Mouse (Mus musculus) midbrain, embryonic 14.5 days (tissue): ENCODE results near the gene Bola2. TPM values are rescaled to one million over a fixed set of nuclear protein-coding genes. Genes with fewer than 3 reads are reported as not detected.
A peak's percentile ranks its signal among the peaks of the same experiment; 100 is the strongest.

Experiments used
- ATAC-seq: fragments of 200-750 bp; cut with Nextera tagmentation; 2 replicates; pipeline ENCODE4 v1.8.0; 2017; ENCODE audit warnings: moderate number of reproducible peaks, moderate library complexity; ENCODE audit not compliant: low FRiP score, low TSS enrichment
- DNase-seq: peaks from one replicate; pipeline ENCODE4 v3.0.0-alpha.2; 2015
- H3K27ac ChIP-seq: fragments of 300-500 bp; sonication (generic); replicated peaks from 2 replicates; pipeline ENCODE4 v1.5.1; 2014; ENCODE audit warnings: mild to moderate bottlenecking, low read depth, low read length, moderate library complexity
- H3K27me3 ChIP-seq: fragments of 300-500 bp; sonication (generic); 2 replicates; pipeline ENCODE4 v1.6.1; 2014; ENCODE audit warnings: low read length, control low read depth, mixed read lengths; ENCODE audit not compliant: control insufficient read depth, insufficient read depth
- H3K36me3 ChIP-seq: fragments of 300-500 bp; sonication (generic); 2 replicates; pipeline ENCODE4 v1.6.1; 2014; ENCODE audit warnings: low read length, control low read depth; ENCODE audit not compliant: control insufficient read depth, insufficient read depth
- H3K4me1 ChIP-seq: fragments of 300-500 bp; sonication (generic); 2 replicates; pipeline ENCODE4 v1.6.1; 2014; ENCODE audit warnings: mild to moderate bottlenecking, antibody characterized with exemption, low read length, control low read depth; ENCODE audit not compliant: control insufficient read depth, insufficient read depth
- H3K4me2 ChIP-seq: fragments of 300-500 bp; sonication (generic); 2 replicates; pipeline ENCODE4 v1.6.1; 2014; ENCODE audit warnings: mild to moderate bottlenecking, low read length, moderate library complexity
- H3K4me3 ChIP-seq: fragments of 300-500 bp; sonication (generic); replicated peaks from 2 replicates; pipeline ENCODE4 v1.5.1; 2014; ENCODE audit warnings: low read depth, low read length
- H3K9ac ChIP-seq: fragments of 300-500 bp; sonication (generic); replicated peaks from 2 replicates; pipeline ENCODE4 v1.6.1; 2014; ENCODE audit warnings: mild to moderate bottlenecking, low read length, moderate library complexity
- H3K9me3 ChIP-seq: fragments of 300-500 bp; sonication (generic); 2 replicates; pipeline ENCODE4 v1.6.1; 2016; ENCODE audit warnings: low read length, control low read depth, mixed read lengths; ENCODE audit not compliant: control insufficient read depth
- WGBS: fragments of 180-500 bp; shearing (Covaris S2); extraction: QIAGEN DNeasy Blood & Tissue Kit; methylation state at CpG from one replicate; pipeline ENCODE4 v1.1.7; 2014; 5-methylcytosine and 5-hydroxymethylcytosine counted together
- polyA plus RNA-seq: library from polyadenylated mRNA; unstranded; fragments of >200 nt; fragmentation: Nextera tagmentation; extraction: Ambion mirVana; gene quantifications from 2 replicates; pipeline ENCODE4 v1.2.1, GENCODE M21; 2014

Gene Bola2
- polyA plus RNA-seq, 1 experiment from 2014 or later: 128 TPM

GRCm38 (mm10) chr7:126693781-126694180 is 1.4 kb upstream of the Bola2 start:
- 91% methylated on average over 7 of the region's 7 CpGs for WGBS
- Histone ChIP-seq H3K9me3 (no peaks in the 10 kb centered on the region), H3K4me1 (peaks cover 18% of the 10 kb centered on the region), H3K36me3 (peaks cover 43% of the 10 kb centered on the region), H3K9ac (no peak overlapping the region), H3K4me2 (peak overlapping the region; percentile 89), H3K27me3 (no peaks in the 10 kb centered on the region), H3K27ac (no peak overlapping the region), H3K4me3 (0 out of 2 replicates have a peak overlapping the region, but pooled peaks have one; percentile 2)
- no peak for DNase-seq
- no peak for ATAC-seq

GRCm38 (mm10) chr7:126694441-126695051 is 655 bp upstream of the Bola2 start:
- peak; percentile 18 for DNase-seq
- no peaks in the 10 kb centered on the region for H3K9me3 ChIP-seq
- H3K4me1 ChIP-seq: peaks cover 18% of the 10 kb centered on the region
- WGBS: 21% methylated on average over 10 of the region's 10 CpGs
- H3K4me3 ChIP-seq: peak overlapping the region; percentile 67
- peak overlapping the region; percentile 72; the same call in 1 of the 2 replicates for H3K9ac ChIP-seq
- no peaks in the 10 kb centered on the region for H3K27me3 ChIP-seq
- H3K36me3 ChIP-seq: peaks cover 46% of the 10 kb centered on the region
- no peak overlapping the region; the same call in 1 of the 2 replicates for H3K27ac ChIP-seq
- H3K4me2 ChIP-seq: peak overlapping the region; percentile 89
- ATAC-seq: no peak

GRCm38 (mm10) chr7:126695631-126696207 is 518 bp downstream of the Bola2 start, which contains the start of gene Slx1b:
TSS of gene Slx1b (minus strand) at chr7:126695784.
- Histone ChIP-seq H3K4me1 (peaks cover 18% of the 10 kb centered on the region), H3K4me3 (peak within 1 kb of the TSS; percentile 67), H3K4me2 (peak within 1 kb of the TSS; percentile 89), H3K27ac (peak within 1 kb of the TSS; percentile 93), H3K9me3 (no peaks in the 10 kb centered on the region), H3K36me3 (peaks cover 50% of the 10 kb centered on the region), H3K9ac (peak within 1 kb of the TSS; percentile 72), H3K27me3 (no peaks in the 10 kb centered on the region)
- DNase-seq (peak; percentile 98), ATAC-seq (peak; percentile 95)
- 0% methylated on average over 40 of the region's 40 CpGs for WGBS

- Histone ChIP-seq H3K4me2 (peak overlapping the region; percentile 89), H3K9me3 (no peaks in the 10 kb centered on the region), H3K27me3 (no peaks in the 10 kb centered on the region), H3K4me1 (peaks cover 24% of the 10 kb centered on the region), H3K9ac (peak overlapping the region; percentile 59), H3K4me3 (peak overlapping the region; percentile 67), H3K27ac (peak overlapping the region; percentile 27), H3K36me3 (peaks cover 46% of the 10 kb centered on the region)
- DNase-seq (no peak), ATAC-seq (no peak)
- WGBS: 4% methylated on average over 17 of the region's 17 CpGs
Observed at GRCm38 (mm10) chr7:126696303-126696702, 1.1 kb downstream of the Bola2 start.

GRCm38 (mm10) chr7:126696886-126697285 is 1.7 kb downstream of the Bola2 start:
- no peaks in the 10 kb centered on the region for H3K9me3 ChIP-seq
- H3K9ac ChIP-seq: peak overlapping the region; percentile 59; the same call in 1 of the 2 replicates
- peaks cover 29% of the 10 kb centered on the region for H3K4me1 ChIP-seq
- no peaks in the 10 kb centered on the region for H3K27me3 ChIP-seq
- WGBS: 74% methylated on average over 3 of the region's 3 CpGs
- H3K4me2 ChIP-seq: peak overlapping the region; percentile 89
- H3K4me3 ChIP-seq: peak overlapping the region; percentile 67
- DNase-seq: no peak
- peaks cover 41% of the 10 kb centered on the region for H3K36me3 ChIP-seq
- no peak for ATAC-seq
- no peak overlapping the region for H3K27ac ChIP-seq

- Histone ChIP-seq H3K36me3 (peaks cover 36% of the 10 kb centered on the region; the same call in 1 of the 2 replicates), H3K4me1 (peaks cover 36% of the 10 kb centered on the region)
- ATAC-seq: no peak
Observed at GRCm38 (mm10) chr7:126697838-126698237, 2.6 kb downstream of the Bola2 start.

GRCm38 (mm10) chr7:126700063-126701015 is 5.1 kb downstream of the Bola2 start:
- Histone ChIP-seq H3K9me3 (no peaks in the 10 kb centered on the region), H3K27me3 (no peaks in the 10 kb centered on the region), H3K9ac (no peak overlapping the region), H3K4me2 (0 out of 2 replicates have a peak overlapping the region, but pooled peaks have one; percentile 71), H3K4me3 (no peak overlapping the region), H3K4me1 (peaks cover 40% of the 10 kb centered on the region), H3K27ac (0 out of 2 replicates have a peak overlapping the region, but pooled peaks have one; percentile 32), H3K36me3 (peaks cover 36% of the 10 kb centered on the region; the same call in 1 of the 2 replicates)
- no peak for DNase-seq
- ATAC-seq: no peak
- WGBS: 86% methylated on average over 25 of the region's 25 CpGs

More at GRCm38 (mm10) chr7:126697838-126698237, 2.6 kb downstream of the Bola2 start:
- Histone ChIP-seq H3K27me3 (no peaks in the 10 kb centered on the region), H3K9ac (no peak overlapping the region), H3K4me3 (no peak overlapping the region), H3K9me3 (no peaks in the 10 kb centered on the region), H3K27ac (no peak overlapping the region), H3K4me2 (no peak overlapping the region)
- 95% methylated on average over 8 of the region's 8 CpGs for WGBS
- DNase-seq: no peak

GRCm38 (mm10) chr7:126701070-126701469 is 5.9 kb downstream of the Bola2 start:
- 0 out of 2 replicates have a peak overlapping the region, but pooled peaks have one; percentile 32 for H3K27ac ChIP-seq
- peak overlapping the region; percentile 31; the same call in 1 of the 2 replicates for H3K9ac ChIP-seq
- 3% methylated on average over 11 of the region's 11 CpGs for WGBS
- peaks cover 41% of the 10 kb centered on the region for H3K4me1 ChIP-seq
- DNase-seq (peak; percentile 94), ATAC-seq (no peak)
- H3K4me2 ChIP-seq: peak overlapping the region; percentile 71
- H3K4me3 ChIP-seq: 0 out of 2 replicates have a peak overlapping the region, but pooled peaks have one; percentile 7
- peaks cover 36% of the 10 kb centered on the region; the same call in 1 of the 2 replicates for H3K36me3 ChIP-seq
- H3K9me3 ChIP-seq: no peaks in the 10 kb centered on the region
- no peaks in the 10 kb centered on the region for H3K27me3 ChIP-seq
